Mouse (Mus musculus) limb, embryonic 12.5 days (tissue): ENCODE data around the gene Hes7. TPM values are rescaled to one million over a fixed set of nuclear protein-coding genes. Genes with fewer than 3 reads are reported as not detected.
"Not testable (repeated sequence)": the region's sequence is repeated elsewhere in the genome, so short reads cannot be mapped to it uniquely, and the experiment has no call there.

Source experiments
- ATAC-seq: fragments of 200-750 bp; cut with Nextera tagmentation; 2 replicates; pipeline ENCODE4 v1.8.0; 2017; ENCODE audit warnings: low read depth, moderate TSS enrichment; ENCODE audit not compliant: insufficient number of reproducible peaks, insufficient read depth, low FRiP score, low TSS enrichment
- H3K27ac ChIP-seq: fragments of 300-500 bp; sonication (generic); 2 replicates; pipeline ENCODE4 v1.5.1; 2016; ENCODE audit warnings: mild to moderate bottlenecking, moderate library complexity
- H3K27me3 ChIP-seq: fragments of 300-500 bp; sonication (generic); 2 replicates; pipeline ENCODE4 v1.6.1; 2016; ENCODE audit warnings: mild to moderate bottlenecking, moderate library complexity
- H3K36me3 ChIP-seq: fragments of 300-500 bp; sonication (generic); 2 replicates; pipeline ENCODE4 v1.6.1; 2016; ENCODE audit warnings: mild to moderate bottlenecking, moderate library complexity
- H3K4me1 ChIP-seq: fragments of 300-500 bp; sonication (generic); replicated peaks from 2 replicates; pipeline ENCODE4 v1.6.1; 2016
- H3K4me2 ChIP-seq: fragments of 300-500 bp; sonication (generic); 2 replicates; pipeline ENCODE4 v1.6.1; 2016; ENCODE audit warnings: mild to moderate bottlenecking, moderate library complexity
- H3K4me3 ChIP-seq: fragments of 300-500 bp; sonication (generic); replicated peaks from 2 replicates; pipeline ENCODE4 v1.5.1; 2016; ENCODE audit warnings: mild to moderate bottlenecking
- H3K9ac ChIP-seq: fragments of 300-500 bp; sonication (generic); replicated peaks from 2 replicates; pipeline ENCODE4 v1.6.1; 2016; ENCODE audit warnings: mild to moderate bottlenecking, moderate library complexity
- H3K9me3 ChIP-seq: fragments of 300-500 bp; sonication (generic); 2 replicates; pipeline ENCODE4 v1.6.1; 2016; ENCODE audit warnings: mild to moderate bottlenecking, moderate library complexity
- WGBS: fragments of 180-500 bp; shearing (Covaris S2); methylation state at CpG from one replicate; pipeline ENCODE4 v1.1.7; 2016; 5-methylcytosine and 5-hydroxymethylcytosine counted together
- polyA plus RNA-seq: library from polyadenylated mRNA; unstranded; fragments of >200 nt; fragmentation: Nextera tagmentation; extraction: Ambion mirVana; gene quantifications from 2 replicates; pipeline ENCODE4 v1.2.1, GENCODE M21; 2016

The Hes7 gene
- polyA plus RNA-seq, 1 experiment from 2014 or later = 0.74 TPM

GRCm38 (mm10) chr11:69088856-69089615 lies 31.2 kb upstream of the Hes7 start:
- H3K4me2 ChIP-seq = peak overlapping the region; percentile 98
- no peak; the same call in 1 of the 2 replicates for ATAC-seq

GRCm38 (mm10) chr11:69089616-69090290 lies 30.5 kb upstream of the Hes7 start:
- whole genome bisulfite sequencing = 87% methylated on average over 12 of the region's 12 CpGs
- peak overlapping the region; percentile 97 for H3K4me3 ChIP-seq
- ATAC-seq = no peak
- no peaks in the 10 kb centered on the region for H3K27me3 ChIP-seq
- H3K4me1 ChIP-seq = peaks cover 40% of the 10 kb centered on the region
- H3K27ac ChIP-seq = no peak overlapping the region
- H3K9me3 ChIP-seq = no peaks in the 10 kb centered on the region
- H3K36me3 ChIP-seq = peaks cover 34% of the 10 kb centered on the region
- peak overlapping the region; percentile 98 for H3K4me2 ChIP-seq
- H3K9ac ChIP-seq = peak overlapping the region; percentile 99

More at GRCm38 (mm10) chr11:69088856-69089615, 31.2 kb upstream of the Hes7 start:
- Histone ChIP-seq H3K27me3 (no peaks in the 10 kb centered on the region), H3K9me3 (no peaks in the 10 kb centered on the region), H3K4me3 (peak overlapping the region; percentile 97), H3K4me1 (peaks cover 36% of the 10 kb centered on the region), H3K27ac (peak overlapping the region; percentile 93), H3K9ac (peak overlapping the region; percentile 99), H3K36me3 (peaks cover 34% of the 10 kb centered on the region)
- WGBS = 12% methylated on average over 25 of the region's 25 CpGs

- no peak for ATAC-seq
- peaks cover 40% of the 10 kb centered on the region for H3K4me1 ChIP-seq
- WGBS = 64% methylated on average over 6 of the region's 6 CpGs
- H3K9me3 ChIP-seq = no peaks in the 10 kb centered on the region
- no peak overlapping the region for H3K27ac ChIP-seq
- H3K4me2 ChIP-seq = peak overlapping the region; percentile 98
- H3K9ac ChIP-seq = peak overlapping the region; percentile 99; the same call in 1 of the 2 replicates
- H3K36me3 ChIP-seq = peaks cover 34% of the 10 kb centered on the region
- peak overlapping the region; percentile 97; the same call in 1 of the 2 replicates for H3K4me3 ChIP-seq
- H3K27me3 ChIP-seq = no peaks in the 10 kb centered on the region
These were observed 29.8 kb upstream of the Hes7 start for GRCm38 (mm10) chr11:69090367-69090766.

GRCm38 (mm10) chr11:69091566-69092385 lies 28.4 kb upstream of the Hes7 start:
- no peaks in the 10 kb centered on the region for H3K27me3 ChIP-seq
- peaks cover 54% of the 10 kb centered on the region for H3K4me1 ChIP-seq
- H3K36me3 ChIP-seq = peaks cover 34% of the 10 kb centered on the region
- H3K4me2 ChIP-seq = no peak overlapping the region
- no peaks in the 10 kb centered on the region for H3K9me3 ChIP-seq
- no peak overlapping the region for H3K27ac ChIP-seq
- no peak overlapping the region for H3K9ac ChIP-seq
- no peak overlapping the region for H3K4me3 ChIP-seq
- 66% methylated on average over 7 of the region's 7 CpGs for WGBS
- no peak for ATAC-seq

- no peaks in the 10 kb centered on the region for H3K9me3 ChIP-seq
- WGBS = 4% methylated on average over 3 of the region's 3 CpGs
These were observed 27.8 kb upstream of the Hes7 start for GRCm38 (mm10) chr11:69092386-69092751.

GRCm38 (mm10) chr11:69092871-69093270 lies 27.3 kb upstream of the Hes7 start:
- Histone ChIP-seq H3K27me3 (no peaks in the 10 kb centered on the region), H3K9me3 (no peaks in the 10 kb centered on the region), H3K4me1 (peaks cover 57% of the 10 kb centered on the region), H3K4me3 (no peak overlapping the region), H3K9ac (no peak overlapping the region), H3K36me3 (peaks cover 34% of the 10 kb centered on the region), H3K27ac (no peak overlapping the region), H3K4me2 (no peak overlapping the region)
- ATAC-seq = no peak
- 91% methylated on average over 4 of the region's 4 CpGs for WGBS

More at GRCm38 (mm10) chr11:69092386-69092751, 27.8 kb upstream of the Hes7 start:
- H3K9ac ChIP-seq = no peak overlapping the region
- no peaks in the 10 kb centered on the region for H3K27me3 ChIP-seq
- no peak overlapping the region for H3K4me2 ChIP-seq
- no peak for ATAC-seq
- H3K4me3 ChIP-seq = no peak overlapping the region
- H3K27ac ChIP-seq = no peak overlapping the region
- peaks cover 56% of the 10 kb centered on the region for H3K4me1 ChIP-seq
- H3K36me3 ChIP-seq = peaks cover 34% of the 10 kb centered on the region

- H3K36me3 ChIP-seq = peaks cover 34% of the 10 kb centered on the region
- H3K9me3 ChIP-seq, H3K27ac ChIP-seq, H3K27me3 ChIP-seq, H3K9ac ChIP-seq, H3K4me3 ChIP-seq, H3K4me2 ChIP-seq, ATAC-seq: not testable (repeated sequence)
- WGBS = 84% methylated on average over 7 of the region's 7 CpGs
- H3K4me1 ChIP-seq = peaks cover 64% of the 10 kb centered on the region
These were observed 26.3 kb upstream of the Hes7 start for GRCm38 (mm10) chr11:69093856-69094255.

- no peaks in the 10 kb centered on the region for H3K9me3 ChIP-seq
- under 1% methylated on average over 37 of the region's 37 CpGs for WGBS
- H3K27ac ChIP-seq = peak within 1 kb of the TSS; percentile 78
- peaks cover 31% of the 10 kb centered on the region for H3K36me3 ChIP-seq
- ATAC-seq = peak; percentile 94
- H3K4me2 ChIP-seq = peak within 1 kb of the TSS; percentile 98
- peak within 1 kb of the TSS; percentile 57 for H3K4me3 ChIP-seq
- no peaks in the 10 kb centered on the region for H3K27me3 ChIP-seq
- peaks cover 63% of the 10 kb centered on the region for H3K4me1 ChIP-seq
- peak within 1 kb of the TSS; percentile 64 for H3K9ac ChIP-seq
These were observed 25.3 kb upstream of the Hes7 start, which contains the start of gene Per1 for GRCm38 (mm10) chr11:69094697-69095429. TSS of gene Per1 (plus strand) at chr11:69095217.

- no peaks in the 10 kb centered on the region for H3K9me3 ChIP-seq
- ATAC-seq = no peak
- H3K4me3 ChIP-seq = peak overlapping the region; percentile 57
- peak overlapping the region; percentile 64 for H3K9ac ChIP-seq
- H3K4me2 ChIP-seq = peak overlapping the region; percentile 98
- 2% methylated on average over 27 of the region's 27 CpGs for WGBS
- H3K36me3 ChIP-seq = peaks cover 24% of the 10 kb centered on the region
- peaks cover 63% of the 10 kb centered on the region for H3K4me1 ChIP-seq
- no peaks in the 10 kb centered on the region for H3K27me3 ChIP-seq
- peak overlapping the region; percentile 78 for H3K27ac ChIP-seq
These were observed 24.5 kb upstream of the Hes7 start for GRCm38 (mm10) chr11:69095511-69096231.
